Mouse (Mus musculus) embryonic fibroblast, embryonic 13.5 days (primary cell): ENCODE data around the gene Cacna1c.

ENCODE experiments used
- CTCF ChIP-seq: IDR thresholded peaks from 2 replicates; pipeline ENCODE4 v1.5.1; 2011; ENCODE audit warnings: mild to moderate bottlenecking, control low read depth, low read length, moderate library complexity, borderline replicate concordance; ENCODE audit not compliant: insufficient read depth
- POLR2A ChIP-seq: IDR thresholded peaks from 2 replicates; pipeline ENCODE4 v1.6.1; 2011; ENCODE audit warnings: low read depth, mild to moderate bottlenecking, control low read depth, low read length, moderate library complexity

GRCm38 (mm10) chr6:118707066-118707465, 489.2 kb downstream of the Cacna1c start:
- TF ChIP-seq CTCF (no peak), POLR2A (no peak)
